Mouse (Mus musculus) activated CD4-positive, CD25-positive, alpha-beta regulatory T cell, adult 4 months (primary cell): ENCODE measurements around the gene 9530003J23Rik. TPM values are rescaled to one million over a fixed set of nuclear protein-coding genes. Genes with fewer than 3 reads are reported as not detected.

ENCODE experiments used
- polyA plus RNA-seq, 2 experiments: library from polyadenylated mRNA; unstranded; fragments of 100-300 nt; shearing (Covaris generic); gene quantifications; one replicate each; pipeline ENCODE4 v1.2.1; 2017

The 9530003J23Rik gene
- polyA plus RNA-seq, 2 experiments from 2014 or later: 0.38 TPM; not detected in 1

Other genes with a start within 250 kb of the 9530003J23Rik start
- gene Lrrc10, start 193.4 kb downstream of the 9530003J23Rik start, polyA plus RNA-seq: not detected
- 100 to 1,000 TPM; 244 to 245 TPM for gene Cct2, start 174.9 kb downstream of the 9530003J23Rik start, polyA plus RNA-seq
- 10 to 100 TPM in 1 of 2 experiments, 1 to 10 TPM in 1; 9.9 to 10.1 TPM for gene Frs2, start 90.2 kb downstream of the 9530003J23Rik start, polyA plus RNA-seq
- 10 to 100 TPM; 27.8 to 31.0 TPM for gene Yeats4, start 14.2 kb downstream of the 9530003J23Rik start, polyA plus RNA-seq
- 10 to 100 TPM in 1 of 2 experiments, under 1 TPM in 1; 0.81 to 22.5 TPM for gene Lyz2, start 43.6 kb upstream of the 9530003J23Rik start, polyA plus RNA-seq
- 1 to 10 TPM in 1 of 2 experiments, under 1 TPM in 1; 0.46 to 1.8 TPM for gene Lyz1, start 54.2 kb upstream of the 9530003J23Rik start, polyA plus RNA-seq
- gene Cpsf6, start 141.3 kb upstream of the 9530003J23Rik start, polyA plus RNA-seq: 100 to 1,000 TPM; 109 to 110 TPM